Mouse (Mus musculus) gastrocnemius, postnatal 14 days (tissue): Measurements from ENCODE around the gene Tcl1b5. TPM values are rescaled to one million over a fixed set of nuclear protein-coding genes. Genes with fewer than 3 reads are reported as not detected.
"Not testable (repeated sequence)": the region's sequence is repeated elsewhere in the genome, so short reads cannot be mapped to it uniquely, and the experiment has no call there.

Source experiments
- DNase-seq: peaks from one replicate; pipeline ENCODE4 v3.0.0; 2021; ENCODE audit warnings: mixed read lengths
- intact Hi-C: fragments of 180-260 bp; cut with DNase I; formaldehyde crosslinking; loops from one replicate; pipeline ENCODE4 v1.15.1; 2025; ENCODE audit warnings: low total_unique reads
- total RNA-seq, 2 experiments: library from RNA; stranded (reverse); gene quantifications; 2 replicates each; pipeline ENCODE4 v1.2.3; 2021

The Tcl1b5 gene
- total RNA-seq, 2 experiments from 2014 or later: not detected

DNA sequence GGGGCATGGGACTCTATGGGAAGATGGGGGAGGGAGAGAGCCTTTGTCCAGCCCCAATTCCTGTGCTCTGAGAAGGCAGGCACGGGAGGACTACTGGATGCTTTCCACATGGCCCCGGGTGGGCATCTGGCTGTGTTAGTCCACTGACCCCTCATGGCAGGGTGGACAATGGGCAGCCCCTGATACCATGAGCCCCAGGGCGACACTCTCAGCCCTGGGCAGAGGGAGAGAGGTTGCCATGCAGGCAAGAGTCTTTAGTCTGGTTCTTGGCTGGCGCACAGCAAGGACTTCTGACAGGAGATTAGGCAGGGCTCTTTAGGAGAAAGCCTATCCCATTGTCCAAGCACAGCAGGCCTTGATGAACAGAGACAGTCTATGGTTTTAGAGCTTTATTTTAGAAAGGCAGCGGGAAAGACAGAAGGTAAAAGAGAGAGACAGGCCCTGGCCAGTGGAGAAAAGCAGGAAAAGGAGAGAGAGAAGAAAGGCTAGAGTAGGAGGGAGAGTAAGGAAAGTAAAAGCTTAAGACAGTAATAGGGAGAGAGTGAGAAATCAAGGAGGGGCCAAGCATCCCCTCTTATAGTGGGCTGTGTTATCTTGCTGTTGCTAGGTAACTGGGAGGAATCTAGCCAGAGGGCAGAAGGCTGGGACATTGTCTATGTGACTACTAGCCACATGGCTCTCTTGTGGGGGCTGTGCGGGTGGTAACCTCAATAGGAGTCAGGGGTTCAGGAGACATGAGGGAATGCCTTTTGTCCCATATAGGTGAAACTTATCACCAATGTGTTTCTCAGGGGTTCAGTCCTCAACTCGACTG is 23.7 kb downstream of the Tcl1b5 start:
- intact Hi-C loops, DNase-seq: not testable (repeated sequence)

DNA sequence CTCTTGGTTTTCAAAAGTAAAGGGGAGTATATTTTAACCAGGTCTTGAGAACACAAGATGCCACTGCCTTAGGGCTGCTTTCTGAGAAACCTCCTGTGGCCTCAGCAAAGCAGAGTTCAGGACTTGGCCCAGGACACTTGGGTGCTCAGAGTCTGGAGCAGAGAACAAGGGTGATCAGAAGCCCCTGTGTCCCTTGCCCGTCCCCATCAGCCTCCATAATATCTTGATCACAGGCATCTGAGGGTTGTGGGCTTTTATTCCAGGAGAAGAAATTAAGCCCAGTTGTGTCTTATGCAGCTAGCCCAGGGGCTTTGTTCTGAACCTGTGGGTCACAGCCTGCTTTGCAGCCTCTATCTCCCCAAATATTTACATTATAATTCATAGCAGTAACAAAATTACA is 25.5 kb downstream of the Tcl1b5 start, which contains the start of gene Tcl1b4:
TSS of gene Tcl1b4 (plus strand) at position 301 of the 400 bp plus-strand sequence.
- intact Hi-C loops, DNase-seq: not testable (repeated sequence)

DNA sequence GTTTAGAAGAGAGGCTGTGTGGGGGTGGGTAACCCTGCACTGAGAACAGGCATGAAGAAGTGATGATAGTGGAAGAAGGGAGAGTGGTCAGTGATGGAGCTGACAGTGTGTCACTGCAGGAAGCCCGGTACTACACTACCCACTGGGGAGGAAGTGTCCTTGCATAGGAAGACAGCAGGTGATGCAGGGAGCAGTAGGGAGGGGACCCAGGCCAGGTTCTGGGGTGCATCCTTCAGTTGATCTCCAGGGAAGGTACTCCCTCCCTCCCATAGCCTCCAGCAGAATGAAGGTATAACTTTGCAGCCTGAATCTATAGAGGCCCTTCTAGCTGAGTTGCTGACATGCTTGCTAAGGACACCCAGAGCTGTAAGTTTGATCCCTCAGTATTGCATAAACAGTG is 30.9 kb downstream of the Tcl1b5 start:
- no peak for DNase-seq
- intact Hi-C loops: no loop called here

DNA sequence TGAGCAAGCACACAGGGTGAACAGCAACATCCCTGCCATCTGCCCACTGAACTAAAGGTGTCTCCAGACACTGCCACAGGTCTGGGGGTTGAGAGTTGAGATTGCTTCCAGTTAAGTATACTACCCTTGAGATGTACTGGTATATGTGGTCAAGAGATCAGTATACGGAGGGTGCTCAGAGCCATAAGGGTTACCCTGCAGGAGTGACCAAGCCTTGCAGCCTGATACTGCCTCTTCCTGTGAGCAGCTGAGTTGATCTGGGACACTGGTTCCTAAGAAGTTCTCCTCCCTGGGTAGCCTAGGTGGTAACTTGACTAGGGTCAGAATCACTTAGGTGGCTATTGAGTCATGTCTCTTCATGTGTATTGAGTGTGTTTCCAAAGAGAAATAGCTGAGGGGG is 32.3 kb downstream of the Tcl1b5 start:
- DNase-seq: no peak
- intact Hi-C loops: no loop called here

DNA sequence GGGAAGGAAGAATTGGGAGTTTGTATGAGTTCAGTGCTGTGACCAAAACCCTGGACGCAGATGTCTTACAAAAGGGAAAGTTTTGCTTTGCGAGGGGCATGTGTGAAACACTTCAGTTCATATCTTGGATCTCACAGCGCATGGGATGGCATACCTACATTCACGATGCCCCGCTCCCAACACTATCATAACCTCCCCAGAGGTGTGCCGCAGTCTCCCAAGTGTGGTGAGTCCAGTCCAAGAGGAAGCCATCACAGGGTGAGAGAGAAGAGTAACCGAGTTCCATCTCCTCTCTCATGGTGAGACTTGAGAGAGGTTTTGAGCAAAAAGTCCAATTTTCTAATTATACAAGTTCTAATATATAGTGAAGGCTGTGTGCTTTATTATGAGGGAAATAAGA is 33.1 kb downstream of the Tcl1b5 start:
- intact Hi-C loops: no loop called here
- DNase-seq: no peak

DNA sequence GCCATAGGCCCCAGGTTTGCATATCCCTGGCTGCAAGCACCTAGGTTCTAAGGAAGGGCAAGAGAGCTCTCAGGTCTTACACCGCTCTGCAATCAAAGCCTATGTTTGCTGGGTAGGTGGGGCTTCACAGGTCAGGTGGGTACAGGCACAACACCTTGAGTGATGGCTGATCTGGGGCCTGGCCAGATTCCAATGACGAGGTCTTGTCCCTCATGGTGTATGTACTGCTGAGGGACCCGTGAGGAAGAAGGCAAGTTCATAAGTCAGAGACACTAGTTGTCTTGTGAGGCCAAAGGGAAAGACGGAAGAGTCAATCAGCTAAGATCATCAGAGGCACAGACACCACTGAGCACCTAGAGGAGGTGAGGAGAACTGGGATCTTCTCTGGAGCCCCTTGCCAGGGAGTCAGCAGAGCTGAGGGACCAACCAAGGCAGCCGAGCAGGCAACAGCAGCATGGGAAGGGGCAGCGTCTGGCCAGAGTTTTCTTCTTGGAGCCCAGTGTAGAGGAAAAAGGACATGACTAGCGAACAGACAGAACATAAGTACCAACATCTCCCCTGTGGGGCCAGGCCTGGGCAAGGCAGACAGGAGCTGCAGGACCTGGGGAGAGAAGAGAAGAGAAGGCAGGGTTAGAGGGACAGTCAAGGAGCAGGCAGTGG is 41.1 kb downstream of the Tcl1b5 start:
- no peak for DNase-seq
- intact Hi-C loops: no loop called here

DNA sequence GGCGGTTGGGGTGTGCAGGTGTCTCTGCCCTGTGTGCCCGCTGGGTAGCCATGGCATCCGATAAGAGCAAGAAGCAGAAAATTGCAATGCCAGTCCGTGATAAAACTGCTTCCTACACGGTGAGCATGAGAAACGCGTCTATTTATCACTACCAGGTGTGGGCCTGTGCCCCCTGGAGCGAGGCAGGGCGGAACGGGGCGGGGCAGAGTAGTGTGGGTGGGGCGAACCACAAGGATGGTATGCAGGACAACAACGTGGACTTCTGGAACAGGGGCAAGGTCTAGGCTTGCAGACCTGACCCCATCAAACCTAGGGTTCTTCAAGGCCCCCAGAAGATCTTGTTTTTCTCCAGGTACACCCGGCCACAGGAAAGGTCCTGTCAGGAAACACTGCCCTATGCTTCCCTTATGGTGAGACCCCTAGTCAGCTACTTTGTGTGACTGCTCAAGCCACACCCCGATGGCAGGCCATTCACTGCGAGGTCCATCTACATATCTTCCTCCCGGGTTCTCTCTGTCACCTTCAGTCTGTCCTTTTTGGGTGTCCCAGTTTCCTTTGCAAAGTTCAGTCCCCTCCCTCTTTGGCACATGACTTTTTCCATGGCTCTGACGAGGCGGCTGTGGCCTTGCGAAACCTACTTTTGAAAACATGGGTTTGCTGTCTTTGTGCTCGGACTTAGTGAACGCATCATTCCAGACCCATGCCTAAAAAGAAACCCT is 46.6 kb downstream of the Tcl1b5 start, which contains the start of gene Tcl1:
TSS of gene Tcl1 (minus strand) at position 193 of the 719 bp plus-strand sequence.
- DNase-seq: no peak
- intact Hi-C loops: no loop called here

DNA sequence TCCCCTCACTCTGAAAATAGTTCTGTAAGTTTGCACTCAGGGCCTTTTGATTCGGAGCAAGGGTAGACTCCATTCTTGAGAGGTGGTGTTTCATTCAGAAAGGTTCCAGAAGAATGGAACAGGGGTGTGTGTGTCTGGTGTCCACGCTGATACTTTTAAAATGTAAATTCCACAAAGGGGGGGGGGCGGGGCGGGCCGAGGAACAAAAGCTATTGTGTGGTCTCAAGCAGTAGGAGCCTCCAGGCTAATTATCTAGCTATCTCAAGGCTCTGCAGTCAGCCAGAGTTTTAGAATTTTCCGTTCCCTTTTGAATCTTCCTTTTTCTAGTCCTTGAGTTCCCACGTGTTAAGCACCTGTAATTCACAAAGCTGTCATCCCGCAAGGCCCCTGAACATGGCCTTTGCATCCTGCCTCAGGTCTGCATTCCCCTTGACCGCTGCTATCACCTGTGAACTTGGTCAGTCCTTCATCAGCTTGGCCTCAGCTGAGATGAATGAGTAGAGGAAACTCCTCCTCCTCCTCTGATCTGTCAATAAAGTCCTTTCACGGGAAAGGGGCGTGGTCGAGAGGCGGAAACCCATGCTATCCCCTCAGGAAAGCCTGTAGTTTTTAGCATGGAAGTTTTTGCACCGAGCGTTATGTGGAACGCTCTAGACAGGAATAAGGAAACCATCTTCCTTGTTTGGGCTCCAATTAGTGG is 48.6 kb downstream of the Tcl1b5 start:
- intact Hi-C loops: no loop called here
- no peak for DNase-seq

Other genes with a start within 250 kb of the Tcl1b5 start
- gene Syne3, start 166.5 kb upstream of the Tcl1b5 start, total RNA-seq: 1 to 10 TPM; 5.7 TPM
- 10 to 100 TPM; 66.0 to 67.1 TPM for gene Glrx5, start 143.7 kb upstream of the Tcl1b5 start, total RNA-seq
- gene Tcl1b2, start 30.3 kb upstream of the Tcl1b5 start, total RNA-seq: not detected
- not detected for gene Tcl1b1, start 16.7 kb upstream of the Tcl1b5 start, total RNA-seq
- not detected for gene Tcl1b3, start 14.7 kb downstream of the Tcl1b5 start, total RNA-seq
- not detected for gene Tcl1b4, start 25.6 kb downstream of the Tcl1b5 start, total RNA-seq
- gene Tcl1, start 46.4 kb downstream of the Tcl1b5 start, total RNA-seq: not detected
- gene Tunar, start 157.5 kb downstream of the Tcl1b5 start, total RNA-seq: not detected